Mouse (Mus musculus) kidney, adult 10 weeks (tissue): ENCODE data around the gene Gab3. TPM values are rescaled to one million over a fixed set of nuclear protein-coding genes. Genes with fewer than 3 reads are reported as not detected.

Source experiments
- polyA plus RNA-seq: library from polyadenylated mRNA; stranded (reverse); fragments of 350-450 nt; fragmentation: Illumina TruSeq; extraction: RNeasy Lipid Tissue Mini Kit (QIAGEN cat#74804); gene quantifications from one replicate; pipeline ENCODE4 v1.2.3, GENCODE M21; 2014; ENCODE audit warnings: low read depth, low replicate concordance

Gene Gab3
- polyA plus RNA-seq, result 0.93 TPM

GRCm38 (mm10) chrX:75084774-75085508 is at the start of gene Gab3:
TSS of gene Gab3 (minus strand) at chrX:75085458.

DNA sequence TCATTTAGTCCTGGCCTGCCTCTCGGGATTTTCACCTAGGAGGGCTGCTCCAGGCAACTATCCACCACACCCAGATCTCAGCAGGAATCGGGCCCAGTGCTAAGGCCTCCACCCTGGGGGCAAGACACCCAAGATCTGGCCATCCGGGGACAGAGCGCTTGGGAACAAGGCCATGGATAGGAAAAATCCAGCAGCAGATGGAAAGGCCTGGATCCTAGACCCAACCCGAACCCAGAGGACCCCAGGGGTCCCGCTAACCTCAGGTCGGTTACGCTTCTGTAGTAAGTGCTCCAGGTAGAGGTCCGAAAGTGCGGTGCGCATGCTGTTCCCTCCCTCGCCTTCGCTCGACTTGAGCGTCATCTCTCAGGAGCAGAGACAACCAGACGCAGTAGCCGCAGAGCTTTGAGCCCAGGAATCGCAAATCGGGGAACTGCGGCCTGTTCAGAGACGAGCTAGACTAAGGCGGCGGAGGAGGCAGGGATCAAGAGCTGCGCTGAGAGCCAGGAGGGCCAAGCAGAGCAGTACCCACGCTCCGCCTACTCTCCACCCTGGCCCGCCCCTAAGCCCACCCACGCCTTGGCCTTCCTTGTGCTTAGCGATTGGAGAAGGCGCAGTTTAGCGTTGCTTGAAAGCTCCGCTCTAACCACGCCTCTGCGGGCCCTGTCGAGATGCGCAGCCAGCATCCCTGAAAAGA is 45.4 kb upstream of the Gab3 start, which contains the start of gene Mpp1:
Mpp1 (minus strand) TSS at position 550 of the 694 bp plus-strand sequence.

GRCm38 (mm10) chrX:75095369-75096162 is 10.3 kb upstream of the Gab3 start, which contains the start of gene Dkc1:
TSS of gene Dkc1 (plus strand) at chrX:75095854.

Other genes with a start within 250 kb of the Gab3 start
- not detected for gene Gm5936, start 248.3 kb downstream of the Gab3 start, polyA plus RNA-seq
- gene Dkc1, start 10.4 kb upstream of the Gab3 start, polyA plus RNA-seq, result 43.3 TPM
- 160 TPM for gene Mpp1, start 45.6 kb upstream of the Gab3 start, polyA plus RNA-seq
- gene Smim9, start 78.3 kb upstream of the Gab3 start, polyA plus RNA-seq, result not detected